Mouse (Mus musculus): ENCODE data around the gene Lrpprc. TPM values are rescaled to one million over a fixed set of nuclear protein-coding genes. Genes with fewer than 3 reads are reported as not detected.

The Lrpprc gene
- total and polyA plus RNA-seq, 3 experiments: 54.4 to 73.8 (median 65.9) TPM

DNA sequence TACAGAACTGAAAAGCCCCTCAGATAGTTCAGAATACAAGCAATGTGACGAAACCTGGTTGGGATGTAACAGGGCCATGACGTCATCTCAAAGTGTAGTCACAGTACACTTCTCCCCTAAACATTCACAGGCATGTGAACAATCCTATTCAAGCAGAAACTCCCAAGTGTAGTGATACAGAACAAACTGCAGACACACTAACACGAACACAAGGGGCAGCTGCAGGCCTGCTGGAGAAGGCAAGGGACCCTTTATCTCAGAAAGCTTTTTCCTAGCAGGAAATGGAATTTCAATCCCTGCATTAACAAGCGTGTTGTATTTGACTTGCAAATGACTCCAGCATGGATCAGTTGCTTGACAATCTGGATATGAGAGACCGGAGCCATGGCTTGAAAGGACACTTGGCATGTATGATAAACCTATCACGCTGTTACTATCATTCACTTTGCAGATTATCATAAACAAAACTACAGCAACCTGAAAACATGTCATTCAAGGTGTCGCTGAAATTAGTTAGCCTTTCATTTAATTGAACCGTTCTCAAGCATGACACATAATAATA is 38.9 kb downstream of the Lrpprc start:
- H3K9me3 ChIP-seq (replicated peaks; ENCODE audit: low read length): no peaks in the 10 kb centered on the region
- DNase-seq (ENCODE audit: extremely low read depth): no peak
- in situ Hi-C loops (cut with MboI; ENCODE audit: low pct_ligation_motif_present, low pct_unique_long_range_greater_than_20kb, low sequenced_read_pairs) (no loop called here), dilution Hi-C loops (cut with MboI; ENCODE audit: extremely low pct_ligation_motif_present, extremely low pct_unique_long_range_greater_than_20kb, low sequenced_read_pairs) (no loop called here)
- no peak overlapping the region for H3K27ac ChIP-seq (ENCODE audit: insufficient read depth, low read depth)
- no peak overlapping the region for H3K9ac ChIP-seq (ENCODE audit: insufficient read depth, low read depth)
- no peaks in the 10 kb centered on the region for H3K79me2 ChIP-seq (replicated peaks; ENCODE audit: control insufficient read depth, extremely low read depth, insufficient read depth, poor library complexity, severe bottlenecking)
- peaks cover 31 to 82% of the 10 kb centered on the region in 2 experiments for H3K36me3 ChIP-seq (replicated peaks in 1 of 2; ENCODE audit: control insufficient read depth in 1 of 2, insufficient read depth in 1 of 2, low read length in 1 of 2)
- no peak overlapping the region for H3K4me3 ChIP-seq (replicated peaks in 1 of 3; ENCODE audit: low read depth in 2 of 3, low read length in 2 of 3, poor library complexity in 1 of 3)
- H3K27me3 ChIP-seq (replicated peaks): no peaks in the 10 kb centered on the region
- no peak overlapping the region for H3K4me2 ChIP-seq (ENCODE audit: insufficient read depth, low read depth, poor library complexity, severe bottlenecking)
- H3K4me1 ChIP-seq (ENCODE audit: control insufficient read depth in 1 of 2, insufficient read depth in 2 of 2): peaks cover 0 to 2% of the 10 kb centered on the region in 2 experiments; a peak in 1 of 4 replicates
- TF ChIP-seq TBP (conservative IDR thresholded peaks at IDR 0.05; ENCODE audit: low read depth, low read length): no peak
- no peak for TF ChIP-seq NRF1 (IDR thresholded peaks at IDR 0.05; ENCODE audit: low read depth, low read length)
- no peak for TF ChIP-seq PAX5 (IDR thresholded peaks at IDR 0.05; ENCODE audit: low read length)
- TF ChIP-seq NELFE (IDR thresholded peaks at IDR 0.05; ENCODE audit: low read depth, low read length): no peak
- TF ChIP-seq MAZ (IDR thresholded peaks at IDR 0.05; ENCODE audit: low read depth, low read length): no peak
- no peak for TF ChIP-seq MEF2A (IDR thresholded peaks at IDR 0.05; ENCODE audit: borderline replicate concordance, low read depth, low read length)
- TF ChIP-seq CHD2 (IDR thresholded peaks at IDR 0.05; ENCODE audit: low read length): no peak
- no peak for TF ChIP-seq E2F4 (IDR thresholded peaks at IDR 0.05; ENCODE audit: insufficient replicate concordance, low read depth, low read length)
- no peak for TF ChIP-seq ZKSCAN1 (IDR thresholded peaks at IDR 0.05; ENCODE audit: borderline replicate concordance, low read depth, low read length)
- TF ChIP-seq UBTF (IDR thresholded peaks at IDR 0.05; ENCODE audit: low read depth, low read length): no peak
- TF ChIP-seq SIN3A (IDR thresholded peaks at IDR 0.05; ENCODE audit: low read length): no peak
- TF ChIP-seq JUN (IDR thresholded peaks at IDR 0.05; ENCODE audit: insufficient read depth, low read depth, low read length): no peak
- TF ChIP-seq ZMIZ1 (IDR thresholded peaks at IDR 0.05; ENCODE audit: low read depth, low read length): no peak
- TF ChIP-seq HCFC1 (IDR thresholded peaks at IDR 0.05; ENCODE audit: low read depth, low read length): no peak
- no peak for TF ChIP-seq RAD21 (IDR thresholded peaks at IDR 0.05; ENCODE audit: low read depth, low read length)
- no peak for TF ChIP-seq ELF1 (IDR thresholded peaks at IDR 0.05; ENCODE audit: low read depth, low read length)
- TF ChIP-seq CTCF (conservative IDR thresholded peaks at IDR 0.05 in 1 of 2, IDR thresholded peaks at IDR 0.05 in 1 of 2; ENCODE audit: low read depth in 2 of 2, low read length in 2 of 2): no peak
- no peak for TF ChIP-seq TCF12 (IDR thresholded peaks at IDR 0.05; ENCODE audit: low read depth, low read length)
- no peak for TF ChIP-seq ETS1 (conservative IDR thresholded peaks at IDR 0.05; ENCODE audit: low read depth, low read length)

DNA sequence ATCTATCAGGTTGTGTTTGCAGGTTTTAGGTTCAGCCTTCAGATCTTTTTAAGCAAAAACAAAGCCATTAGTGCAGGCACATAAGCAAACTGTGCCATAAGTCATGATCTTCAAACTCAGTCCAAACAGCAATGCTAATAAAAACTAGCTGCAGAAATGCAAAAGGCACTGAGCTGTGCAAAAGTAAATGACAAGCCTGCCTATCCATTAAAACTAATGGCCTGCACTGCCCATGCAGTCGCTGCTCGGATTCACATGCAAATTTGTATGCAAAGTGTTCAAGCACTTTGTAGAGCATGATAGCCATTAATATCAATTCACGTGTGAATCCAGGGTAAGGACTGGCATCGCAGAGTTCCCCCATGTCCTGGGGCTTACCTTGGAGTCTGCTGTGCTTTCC is 40.5 kb downstream of the Lrpprc start:
- no peak for DNase-seq (ENCODE audit: extremely low read depth)
- H3K36me3 ChIP-seq (replicated peaks in 1 of 2; ENCODE audit: control insufficient read depth in 1 of 2, insufficient read depth in 1 of 2, low read length in 1 of 2): peaks cover 31 to 82% of the 10 kb centered on the region in 2 experiments
- H3K4me2 ChIP-seq (ENCODE audit: insufficient read depth, low read depth, poor library complexity, severe bottlenecking): no peak overlapping the region
- no peaks in the 10 kb centered on the region for H3K79me2 ChIP-seq (replicated peaks; ENCODE audit: control insufficient read depth, extremely low read depth, insufficient read depth, poor library complexity, severe bottlenecking)
- dilution Hi-C loops (cut with MboI; ENCODE audit: extremely low pct_ligation_motif_present, extremely low pct_unique_long_range_greater_than_20kb, low sequenced_read_pairs): no loop called here
- in situ Hi-C loops (cut with MboI; ENCODE audit: low pct_ligation_motif_present, low pct_unique_long_range_greater_than_20kb, low sequenced_read_pairs): no loop called here
- TF ChIP-seq NELFE (IDR thresholded peaks at IDR 0.05; ENCODE audit: low read depth, low read length) (no peak), UBTF (IDR thresholded peaks at IDR 0.05; ENCODE audit: low read depth, low read length) (no peak), MAX (IDR thresholded peaks at IDR 0.05; ENCODE audit: low read length) (no peak), NRF1 (IDR thresholded peaks at IDR 0.05; ENCODE audit: low read depth, low read length) (no peak)
- no peak overlapping the region for H3K9ac ChIP-seq (ENCODE audit: insufficient read depth, low read depth)
- no peaks in the 10 kb centered on the region for H3K27me3 ChIP-seq (replicated peaks)
- no peak overlapping the region for H3K4me3 ChIP-seq (replicated peaks in 1 of 3; ENCODE audit: low read depth in 2 of 3, low read length in 2 of 3, poor library complexity in 1 of 3)
- H3K4me1 ChIP-seq (ENCODE audit: control insufficient read depth in 1 of 2, insufficient read depth in 2 of 2): peaks cover 0 to 2% of the 10 kb centered on the region in 2 experiments; a peak in 1 of 4 replicates
- H3K27ac ChIP-seq (ENCODE audit: insufficient read depth, low read depth): no peak overlapping the region
- no peaks in the 10 kb centered on the region for H3K9me3 ChIP-seq (replicated peaks; ENCODE audit: low read length)

Data from CH12.LX (cell line).